Mouse (Mus musculus) c-Kit-positive CD71-positive TER-119-positive erythroid progenitor cells, embryonic 14.5 days (primary cell): Measurements from ENCODE around the gene Zfp410.
A peak's percentile ranks its signal among the peaks of the same experiment; 100 is the strongest.

Experiments
- DNase-seq: peaks from one replicate; pipeline ENCODE4 v3.0.0-alpha.2; 2013; ENCODE audit warnings: low spot score

Zfp410 gene

GRCm38 (mm10) chr12:84316721-84317621, at the start of gene Zfp410:
Gene Zfp410 (plus strand): TSS chr12:84316852.
- DNase-seq: peak; percentile 73

GRCm38 (mm10) chr12:84267264-84267663, 49.4 kb upstream of the Zfp410 start:
- no peak for DNase-seq

GRCm38 (mm10) chr12:84273366-84273765, 43.3 kb upstream of the Zfp410 start:
- DNase-seq: no peak

GRCm38 (mm10) chr12:84275288-84275687, 41.4 kb upstream of the Zfp410 start:
- no peak for DNase-seq

- no peak for DNase-seq
These were observed 40.4 kb upstream of the Zfp410 start for GRCm38 (mm10) chr12:84276288-84276687.

GRCm38 (mm10) chr12:84276799-84277198, 39.9 kb upstream of the Zfp410 start:
- no peak for DNase-seq

GRCm38 (mm10) chr12:84277832-84278231, 38.8 kb upstream of the Zfp410 start:
- no peak for DNase-seq

- no peak for DNase-seq
These were observed 37.8 kb upstream of the Zfp410 start for GRCm38 (mm10) chr12:84278901-84279300.

- DNase-seq: peak; percentile 55
These were observed 32.3 kb upstream of the Zfp410 start for GRCm38 (mm10) chr12:84284391-84284790.

GRCm38 (mm10) chr12:84284885-84285592, 31.6 kb upstream of the Zfp410 start, which contains the start of gene Ptgr2:
Gene Ptgr2 (plus strand): TSS chr12:84285232.
- peak; percentile 97 for DNase-seq

GRCm38 (mm10) chr12:84285593-84285968, 31.1 kb upstream of the Zfp410 start:
- no peak for DNase-seq

GRCm38 (mm10) chr12:84288461-84288860, 28.2 kb upstream of the Zfp410 start:
- DNase-seq: peak; percentile 60

GRCm38 (mm10) chr12:84297851-84298250, 18.8 kb upstream of the Zfp410 start:
- no peak for DNase-seq

GRCm38 (mm10) chr12:84299265-84299664, 17.4 kb upstream of the Zfp410 start:
- peak; percentile 59 for DNase-seq

GRCm38 (mm10) chr12:84304101-84304500, 12.6 kb upstream of the Zfp410 start:
- no peak for DNase-seq

- no peak for DNase-seq
These were observed 12.1 kb upstream of the Zfp410 start for GRCm38 (mm10) chr12:84304554-84304953.

GRCm38 (mm10) chr12:84311306-84311705, 5.3 kb upstream of the Zfp410 start:
- no peak for DNase-seq

GRCm38 (mm10) chr12:84316006-84316405, 646 bp upstream of the Zfp410 start:
- no peak for DNase-seq

- DNase-seq: no peak
These were observed 10.5 kb downstream of the Zfp410 start for GRCm38 (mm10) chr12:84327111-84327512.

GRCm38 (mm10) chr12:84336963-84337625, 20.4 kb downstream of the Zfp410 start:
- no peak for DNase-seq

- DNase-seq: no peak
These were observed 30.5 kb downstream of the Zfp410 start for GRCm38 (mm10) chr12:84347192-84347591.

- DNase-seq: peak; percentile 61
These were observed 42.0 kb downstream of the Zfp410 start for GRCm38 (mm10) chr12:84358699-84359098.
